Mouse (Mus musculus): Measurements from ENCODE around the gene Ppp2r5e. TPM values are rescaled to one million over a fixed set of nuclear protein-coding genes. Genes with fewer than 3 reads are reported as not detected.
"Not testable (repeated sequence)": the region's sequence is repeated elsewhere in the genome, so short reads cannot be mapped to it uniquely, and the experiment has no call there.

Ppp2r5e gene
- polyA plus RNA-seq, 1 experiment from 2014 or later: 19.9 TPM

DNA sequence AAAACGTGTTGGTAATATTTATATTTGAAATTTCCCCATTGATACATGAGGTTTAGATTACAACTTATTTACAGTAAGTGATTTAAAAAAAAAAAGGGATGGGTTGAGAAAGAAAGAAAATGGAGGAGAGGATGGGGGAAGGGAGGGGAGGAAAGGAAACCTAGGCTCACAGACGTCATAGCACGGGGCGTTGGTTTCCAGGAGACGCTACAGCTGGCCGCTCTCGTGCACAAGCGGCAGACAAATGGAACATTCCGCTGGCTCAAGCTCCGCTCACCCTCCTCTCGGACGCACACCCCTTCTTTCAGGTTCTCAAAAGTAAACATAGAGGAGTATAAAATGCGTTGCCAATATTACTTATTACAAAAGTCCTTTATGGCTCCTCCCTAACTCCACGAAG lies 146.0 kb downstream of the Ppp2r5e start:
- peak; percentile 72; the same call in 1 of the 2 replicates for ATAC-seq (ENCODE audit: insufficient read depth)

DNA sequence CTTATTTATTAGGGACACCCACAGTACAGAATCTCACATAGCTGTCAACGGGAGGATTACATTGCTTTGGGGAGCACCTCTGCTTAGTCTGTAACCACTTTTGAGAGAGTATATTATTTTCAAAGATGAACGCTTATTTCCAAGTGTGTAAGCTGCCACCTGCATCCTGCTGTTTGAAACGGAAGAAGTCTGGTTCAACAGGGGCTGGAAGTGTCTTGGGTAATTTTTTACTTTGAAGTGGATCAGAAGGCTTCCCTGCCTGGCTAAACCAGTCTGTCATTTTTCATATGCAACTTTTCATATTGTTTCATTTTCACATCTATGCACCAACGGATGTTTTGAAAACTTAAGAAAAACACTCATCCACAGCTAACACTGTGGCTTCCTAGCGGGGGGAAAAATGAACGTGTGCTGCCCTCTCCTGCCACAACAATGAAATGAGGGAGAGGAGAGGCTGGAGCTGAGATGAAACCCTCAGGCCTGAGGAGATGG lies 146.5 kb downstream of the Ppp2r5e start:
- H3K4me3 ChIP-seq (ENCODE audit: low read depth, low read length): no peak overlapping the region
- TF ChIP-seq CTCF (IDR thresholded peaks at IDR 0.05; ENCODE audit: low read depth): peak; percentile 52
- no peak overlapping the region for H3K4me2 ChIP-seq
- no peak overlapping the region for H3K9ac ChIP-seq
- peaks cover 36% of the 10 kb centered on the region for H3K36me3 ChIP-seq (ENCODE audit: insufficient read depth)
- no peak for ATAC-seq (ENCODE audit: insufficient read depth)
- no peaks in the 10 kb centered on the region for H3K9me3 ChIP-seq (ENCODE audit: low read depth, low read length)
- no peaks in the 10 kb centered on the region for H3K27me3 ChIP-seq (ENCODE audit: insufficient read depth, low read length)
- H3K4me1 ChIP-seq (ENCODE audit: insufficient read depth): no peaks in the 10 kb centered on the region
- DNase-seq: peak; percentile 46
- WGBS: 52% methylated on average over 6 of the region's 6 CpGs
- no peak overlapping the region for H3K27ac ChIP-seq (ENCODE audit: low read depth)

More for the DNA sequence above, 146.0 kb downstream of the Ppp2r5e start:
- no peaks in the 10 kb centered on the region for H3K4me1 ChIP-seq (ENCODE audit: insufficient read depth)
- H3K4me3 ChIP-seq (ENCODE audit: low read depth, low read length): no peak overlapping the region
- WGBS: 40% methylated on average over 14 of the region's 14 CpGs
- no peak for TF ChIP-seq CTCF (IDR thresholded peaks at IDR 0.05; ENCODE audit: low read depth)
- no peak overlapping the region for H3K27ac ChIP-seq (ENCODE audit: low read depth)
- H3K36me3 ChIP-seq (ENCODE audit: insufficient read depth): peaks cover 36% of the 10 kb centered on the region
- no peaks in the 10 kb centered on the region for H3K9me3 ChIP-seq (ENCODE audit: low read depth, low read length)
- no peaks in the 10 kb centered on the region for H3K27me3 ChIP-seq (ENCODE audit: insufficient read depth, low read length)
- H3K4me2 ChIP-seq: no peak overlapping the region
- DNase-seq: peak; percentile 60
- no peak overlapping the region for H3K9ac ChIP-seq

DNA sequence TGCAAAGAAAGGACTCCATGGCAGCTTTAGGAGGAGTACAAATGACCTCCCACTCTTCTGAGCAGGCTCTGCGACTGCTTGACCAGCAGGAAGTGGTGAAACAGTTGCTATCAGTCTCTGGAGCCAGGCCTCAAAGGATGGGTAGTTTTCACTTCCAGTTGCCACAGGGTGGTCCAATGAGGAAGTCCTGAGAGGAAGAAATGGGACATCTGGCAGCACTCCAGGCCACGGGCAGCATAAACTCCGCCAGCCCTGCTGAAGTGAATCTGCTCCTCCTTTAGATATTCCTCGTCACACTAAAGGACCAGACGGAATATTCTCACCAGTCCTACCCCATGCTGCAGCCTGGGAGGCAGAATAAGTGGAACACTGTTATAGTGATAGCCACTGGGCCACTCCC lies 147.1 kb downstream of the Ppp2r5e start:
- no peak overlapping the region for H3K4me2 ChIP-seq
- TF ChIP-seq CTCF (IDR thresholded peaks at IDR 0.05; ENCODE audit: low read depth): no peak
- no peak overlapping the region for H3K27ac ChIP-seq (ENCODE audit: low read depth)
- H3K4me1 ChIP-seq (ENCODE audit: insufficient read depth): no peaks in the 10 kb centered on the region
- H3K4me3 ChIP-seq (ENCODE audit: low read depth, low read length): no peak overlapping the region
- WGBS: 57% methylated on average over 5 of the region's 5 CpGs
- peaks cover 36% of the 10 kb centered on the region for H3K36me3 ChIP-seq (ENCODE audit: insufficient read depth)
- no peaks in the 10 kb centered on the region for H3K27me3 ChIP-seq (ENCODE audit: insufficient read depth, low read length)
- no peaks in the 10 kb centered on the region for H3K9me3 ChIP-seq (ENCODE audit: low read depth, low read length)
- DNase-seq (peak; percentile 46), ATAC-seq (ENCODE audit: insufficient read depth) (peak; percentile 16; the same call in 1 of the 2 replicates)
- H3K9ac ChIP-seq: no peak overlapping the region

DNA sequence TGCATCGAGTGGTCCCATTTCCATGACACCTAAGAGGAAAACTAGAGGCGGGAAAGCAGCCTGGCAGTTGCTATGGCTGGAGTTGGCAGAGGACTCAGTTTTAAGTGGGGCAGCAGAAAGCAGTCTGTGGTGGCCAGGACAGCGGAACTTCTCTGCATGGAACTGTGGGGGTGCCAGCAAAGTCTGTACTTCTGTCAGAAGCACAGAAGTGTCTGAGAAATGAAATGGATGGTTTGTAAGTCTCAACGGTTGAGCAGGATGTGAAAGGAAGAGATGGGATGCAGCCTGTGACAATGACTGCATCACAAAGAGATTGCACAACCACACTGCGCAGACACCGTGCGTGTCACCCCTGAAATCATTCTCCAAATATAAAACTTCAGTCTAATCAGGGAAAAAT lies 149.8 kb downstream of the Ppp2r5e start:
- Histone ChIP-seq H3K4me1 (ENCODE audit: insufficient read depth) (no peaks in the 10 kb centered on the region), H3K36me3 (ENCODE audit: insufficient read depth) (peaks cover 13% of the 10 kb centered on the region), H3K9me3 (ENCODE audit: low read depth, low read length) (no peaks in the 10 kb centered on the region), H3K27me3 (ENCODE audit: insufficient read depth, low read length) (no peaks in the 10 kb centered on the region), H3K9ac (no peak overlapping the region), H3K4me2 (no peak overlapping the region), H3K27ac (ENCODE audit: low read depth) (no peak overlapping the region), H3K4me3 (ENCODE audit: low read depth, low read length) (no peak overlapping the region)
- no peak for TF ChIP-seq CTCF (IDR thresholded peaks at IDR 0.05; ENCODE audit: low read depth)
- ATAC-seq (ENCODE audit: insufficient read depth) (peak; percentile 64), DNase-seq (peak; percentile 51)
- 62% methylated on average over 7 of the region's 7 CpGs for whole genome bisulfite sequencing

DNA sequence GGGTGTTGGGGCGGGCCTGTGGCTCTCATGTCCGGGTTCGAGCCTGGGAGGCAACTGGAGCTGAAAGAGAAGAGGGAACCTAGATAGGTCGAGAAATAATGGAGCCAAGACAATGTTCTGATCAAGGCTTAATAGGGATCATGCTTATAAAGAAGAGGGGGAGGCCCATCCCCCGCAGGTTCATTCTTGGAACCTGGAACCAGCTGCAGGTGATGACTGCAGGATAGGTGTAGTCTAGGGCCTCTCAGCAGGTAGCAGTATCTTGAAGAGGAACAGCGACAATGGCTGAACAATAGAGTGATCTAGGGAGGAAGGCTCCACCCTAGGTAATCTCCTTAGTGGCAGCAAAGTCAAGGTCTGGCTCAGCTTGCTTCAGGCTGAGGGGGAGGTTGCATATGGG lies 163.6 kb downstream of the Ppp2r5e start:
- not testable (repeated sequence) for H3K4me1 ChIP-seq (ENCODE audit: insufficient read depth); H3K27ac ChIP-seq (ENCODE audit: low read depth); H3K4me3 ChIP-seq (ENCODE audit: low read depth, low read length); ATAC-seq (ENCODE audit: insufficient read depth); H3K9ac ChIP-seq; H3K36me3 ChIP-seq (ENCODE audit: insufficient read depth); H3K27me3 ChIP-seq (ENCODE audit: insufficient read depth, low read length); H3K4me2 ChIP-seq; DNase-seq; H3K9me3 ChIP-seq (ENCODE audit: low read depth, low read length)
- WGBS: 79% methylated on average over 6 of the region's 6 CpGs

DNA sequence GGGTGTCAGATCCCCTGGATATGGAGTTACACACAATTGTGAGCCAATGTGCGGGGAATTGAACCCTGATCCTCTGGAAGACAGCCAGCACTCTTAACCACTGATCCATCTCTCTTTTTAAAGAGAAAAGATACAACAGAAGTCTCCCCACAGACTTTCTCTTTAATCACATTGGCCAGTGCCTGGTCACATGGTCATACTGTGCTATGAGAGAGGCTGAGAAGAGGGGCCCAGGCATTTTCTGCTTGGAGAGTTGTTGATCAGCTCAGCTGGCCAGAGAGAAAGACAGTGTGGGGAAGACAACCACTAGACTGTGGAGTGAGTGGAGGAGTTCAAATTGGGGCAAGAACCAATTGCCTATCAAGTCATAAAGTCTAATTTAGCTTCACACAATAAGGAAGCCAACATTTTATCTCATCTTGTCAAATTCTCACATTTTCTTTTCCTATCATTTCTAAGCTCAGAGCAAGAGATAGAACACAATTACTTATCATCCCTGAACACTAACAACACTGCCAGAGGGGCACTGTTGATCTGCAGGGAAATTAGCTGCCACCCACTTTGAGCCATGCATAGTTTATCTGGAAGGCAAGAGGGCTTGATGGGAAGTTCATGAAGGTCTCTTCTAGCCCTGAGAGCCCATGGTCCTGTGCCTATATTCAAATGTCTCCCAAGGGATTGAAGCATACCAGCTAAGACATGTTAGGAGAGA lies 166.2 kb downstream of the Ppp2r5e start:
- Histone ChIP-seq H3K9ac (no peak overlapping the region), H3K9me3 (ENCODE audit: low read depth, low read length) (no peaks in the 10 kb centered on the region), H3K4me2 (no peak overlapping the region), H3K27me3 (ENCODE audit: insufficient read depth, low read length) (no peaks in the 10 kb centered on the region), H3K36me3 (ENCODE audit: insufficient read depth) (no peaks in the 10 kb centered on the region), H3K27ac (ENCODE audit: low read depth) (no peak overlapping the region), H3K4me1 (ENCODE audit: insufficient read depth) (no peaks in the 10 kb centered on the region), H3K4me3 (ENCODE audit: low read depth, low read length) (no peak overlapping the region)
- no peak for TF ChIP-seq CTCF (IDR thresholded peaks at IDR 0.05; ENCODE audit: low read depth)
- WGBS: 74% methylated on average over 1 of the region's 1 CpGs
- no peak for DNase-seq
- ATAC-seq (ENCODE audit: insufficient read depth): no peak

DNA sequence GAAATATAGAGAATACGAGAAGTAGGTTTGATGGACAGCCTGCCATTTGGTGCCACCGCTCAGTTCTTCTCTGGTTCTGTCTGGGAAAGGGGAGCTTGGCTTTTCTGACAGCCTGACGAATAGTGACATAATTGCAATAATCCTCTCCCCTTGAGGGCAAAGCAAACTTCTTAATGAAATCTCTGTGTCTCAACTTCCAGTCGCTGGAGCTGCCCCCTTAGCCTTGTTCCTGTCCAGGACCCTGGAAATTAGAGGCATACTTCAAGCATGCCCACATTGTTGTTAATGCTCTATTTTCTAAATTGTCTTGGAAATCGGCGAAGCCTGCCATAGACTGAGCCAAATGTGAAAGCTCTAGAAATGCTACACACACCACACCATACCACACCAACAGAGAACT lies 167.3 kb downstream of the Ppp2r5e start:
- Histone ChIP-seq H3K27ac (ENCODE audit: low read depth) (no peak overlapping the region), H3K9me3 (ENCODE audit: low read depth, low read length) (no peaks in the 10 kb centered on the region), H3K4me1 (ENCODE audit: insufficient read depth) (no peaks in the 10 kb centered on the region), H3K4me3 (ENCODE audit: low read depth, low read length) (no peak overlapping the region), H3K36me3 (ENCODE audit: insufficient read depth) (no peaks in the 10 kb centered on the region), H3K4me2 (no peak overlapping the region), H3K27me3 (ENCODE audit: insufficient read depth, low read length) (no peaks in the 10 kb centered on the region), H3K9ac (no peak overlapping the region)
- TF ChIP-seq CTCF (IDR thresholded peaks at IDR 0.05; ENCODE audit: low read depth): no peak
- DNase-seq (no peak), ATAC-seq (ENCODE audit: insufficient read depth) (no peak)
- WGBS: 79% methylated on average over 6 of the region's 6 CpGs
